Comparison of ENCODE assay signal across 25 mouse cellular contexts in genomic region chr6:110559656-110560055, GRCm38 (mm10).
"Had no signal": no experiment of that assay in that cellular context is flagged by ENCODE, and none has a peak within 500 bp of the region (broad histone marks: within the 10 kb centered on the region; RNA-seq: fewer than 3 reads in every experiment).

No protein-coding gene starts in this region.

- ATAC-seq: hindbrain, embryonic 16.5 days; inflammation-experienced regulatory T-cells, adult 6 months; intestine, embryonic 15.5 days; intestine, postnatal 0 days had no signal

- DNase-seq: gastrocnemius, postnatal 14 days; gastrocnemius, postnatal 36 days; heart, adult 11 months; heart, adult 2 months; heart, postnatal 10 days; heart, postnatal 4 days; kidney, adult 18-20 months; kidney, adult 8-10 months; kidney, postnatal 10 days; kidney, postnatal 25 days; kidney, postnatal 4 days; left cerebral cortex, postnatal 4 days had no signal

- H3K9me3 ChIP-seq: heart, embryonic 10.5 days; heart, embryonic 12.5 days; hindbrain, embryonic 10.5 days; hindbrain, embryonic 12.5 days; intestine, embryonic 15.5 days; limb, embryonic 13.5 days; limb, embryonic 15.5 days had no signal

- H3K9ac ChIP-seq: heart, embryonic 12.5 days; hindbrain, embryonic 12.5 days; hindbrain, embryonic 14.5 days; intestine, embryonic 15.5 days; limb, embryonic 13.5 days; limb, embryonic 15.5 days had no signal

- H3K4me3 ChIP-seq: heart, adult 2 months; heart, embryonic 10.5 days; heart, embryonic 12.5 days; hindbrain, embryonic 10.5 days; hindbrain, embryonic 12.5 days; intestine, embryonic 15.5 days; layer of hippocampus, adult 2 months; left cerebral cortex, adult 2 months; limb, embryonic 13.5 days; limb, embryonic 15.5 days had no signal

- H3K27ac ChIP-seq: heart, adult 2 months; heart, embryonic 10.5 days; hindbrain, embryonic 10.5 days; hindbrain, embryonic 12.5 days; hindbrain, embryonic 14.5 days; intestine, embryonic 15.5 days; layer of hippocampus, adult 2 months; left cerebral cortex, adult 2 months; limb, embryonic 13.5 days; limb, embryonic 15.5 days had no signal

- H3K36me3 ChIP-seq: heart, embryonic 10.5 days; heart, embryonic 12.5 days; hindbrain, embryonic 10.5 days; hindbrain, embryonic 12.5 days; intestine, embryonic 15.5 days; limb, embryonic 13.5 days; limb, embryonic 15.5 days had no signal

- H3K4me2 ChIP-seq: heart, embryonic 12.5 days; hindbrain, embryonic 12.5 days; hindbrain, embryonic 14.5 days; intestine, embryonic 15.5 days; limb, embryonic 13.5 days; limb, embryonic 15.5 days had no signal

- H3K27me3 ChIP-seq: heart, embryonic 12.5 days; hindbrain, embryonic 12.5 days; intestine, embryonic 15.5 days; limb, embryonic 13.5 days; limb, embryonic 15.5 days had no signal

- H3K4me1 ChIP-seq: heart, embryonic 10.5 days; heart, embryonic 12.5 days; hindbrain, embryonic 10.5 days; hindbrain, embryonic 12.5 days; intestine, embryonic 15.5 days; limb, embryonic 13.5 days; limb, embryonic 15.5 days had no signal
